Mouse (Mus musculus) left cerebral cortex, adult 2 months (tissue): Measurements from ENCODE around the gene Hoxa4. TPM values are rescaled to one million over a fixed set of nuclear protein-coding genes. Genes with fewer than 3 reads are reported as not detected.

Experiments
- DNase-seq, 2 experiments: peaks; one replicate each; pipeline ENCODE4 v3.0.0; 2021 to 2022; ENCODE audit warnings: low spot score in 2 of 2, mixed read lengths in 1 of 2; ENCODE audit errors: extremely low spot score in 1 of 2
- H3K27ac ChIP-seq: fragments of 200-600 bp; 2 replicates; pipeline ENCODE4 v1.8.1; 2022
- H3K4me3 ChIP-seq: fragments of 200-600 bp; 2 replicates; pipeline ENCODE4 v1.8.1; 2022
- CTCF ChIP-seq: fragments of 200-600 bp; IDR thresholded peaks from 2 replicates; pipeline ENCODE4 v1.8.1; 2022; ENCODE audit warnings: antibody characterized with exemption, mild to moderate bottlenecking, moderate library complexity
- intact Hi-C: fragments of 180-260 bp; cut with DNase I; formaldehyde crosslinking; loops from one replicate; pipeline ENCODE4 v1.15.1; 2025
- total RNA-seq, 2 experiments: library from RNA; stranded (reverse); gene quantifications; 2 replicates each; pipeline ENCODE4 v1.2.3; 2021

The Hoxa4 gene
- total RNA-seq, 2 experiments from 2014 or later = not detected

- TF ChIP-seq CTCF = no peak
- no peak overlapping the region for H3K27ac ChIP-seq
- no peak for DNase-seq
- intact Hi-C loops = loop anchor here (1.0 kb wide), 1 partner anchor 37 kb away; no protein-coding TSS in a partner anchor
- no peak overlapping the region for H3K4me3 ChIP-seq
Observed at GRCm38 (mm10) chr6:52190410-52190809, 1.1 kb downstream of the Hoxa4 start.

GRCm38 (mm10) chr6:52189909-52190308, 1.6 kb downstream of the Hoxa4 start:
- no peak overlapping the region for H3K4me3 ChIP-seq
- no peak for DNase-seq
- no peak overlapping the region for H3K27ac ChIP-seq
- TF ChIP-seq CTCF = no peak
- intact Hi-C loops = loop anchor here (1.0 kb wide), 1 partner anchor 37 kb away; no protein-coding TSS in a partner anchor

GRCm38 (mm10) chr6:52189172-52189591, 2.4 kb downstream of the Hoxa4 start:
- Histone ChIP-seq H3K27ac (no peak overlapping the region), H3K4me3 (no peak overlapping the region)
- intact Hi-C loops = no loop called here
- DNase-seq = no peak
- no peak for TF ChIP-seq CTCF

GRCm38 (mm10) chr6:52186500-52186899, 5.1 kb downstream of the Hoxa4 start:
- DNase-seq = no peak
- TF ChIP-seq CTCF = no peak
- Histone ChIP-seq H3K27ac (no peak overlapping the region), H3K4me3 (no peak overlapping the region)
- intact Hi-C loops = no loop called here

- intact Hi-C loops = no loop called here
- TF ChIP-seq CTCF = no peak
- Histone ChIP-seq H3K27ac (no peak overlapping the region), H3K4me3 (no peak overlapping the region)
- DNase-seq = no peak
Observed at GRCm38 (mm10) chr6:52185834-52186233, 5.7 kb downstream of the Hoxa4 start.

- no peak overlapping the region for H3K4me3 ChIP-seq
- intact Hi-C loops = no loop called here
- TF ChIP-seq CTCF = no peak
- no peak overlapping the region for H3K27ac ChIP-seq
- DNase-seq = no peak
Observed at GRCm38 (mm10) chr6:52185222-52185621, 6.3 kb downstream of the Hoxa4 start.

- TF ChIP-seq CTCF = no peak
- H3K27ac ChIP-seq = no peak overlapping the region
- no peak for DNase-seq
- intact Hi-C loops = no loop called here
- H3K4me3 ChIP-seq = no peak overlapping the region
Observed at GRCm38 (mm10) chr6:52184668-52185067, 6.9 kb downstream of the Hoxa4 start.

GRCm38 (mm10) chr6:52183311-52184080, 8.1 kb downstream of the Hoxa4 start:
- Histone ChIP-seq H3K4me3 (no peak overlapping the region), H3K27ac (no peak overlapping the region)
- DNase-seq = no peak
- no peak for TF ChIP-seq CTCF
- intact Hi-C loops = no loop called here

- DNase-seq = no peak
- TF ChIP-seq CTCF = no peak
- H3K4me3 ChIP-seq = no peak overlapping the region
- intact Hi-C loops = no loop called here
- H3K27ac ChIP-seq = no peak overlapping the region
Observed at GRCm38 (mm10) chr6:52182793-52183192, 8.8 kb downstream of the Hoxa4 start.

- intact Hi-C loops = no loop called here
- TF ChIP-seq CTCF = no peak
- Histone ChIP-seq H3K4me3 (no peak overlapping the region), H3K27ac (no peak overlapping the region)
- DNase-seq = no peak
Observed at GRCm38 (mm10) chr6:52182030-52182429, 9.5 kb downstream of the Hoxa4 start.

- TF ChIP-seq CTCF = no peak
- DNase-seq = no peak
- Histone ChIP-seq H3K27ac (no peak overlapping the region), H3K4me3 (no peak overlapping the region)
- intact Hi-C loops = no loop called here
Observed at GRCm38 (mm10) chr6:52180726-52181125, 10.8 kb downstream of the Hoxa4 start.

GRCm38 (mm10) chr6:52180213-52180710, 11.3 kb downstream of the Hoxa4 start:
- no peak overlapping the region for H3K4me3 ChIP-seq
- intact Hi-C loops = no loop called here
- TF ChIP-seq CTCF = no peak
- no peak overlapping the region for H3K27ac ChIP-seq
- no peak for DNase-seq

- Histone ChIP-seq H3K27ac (no peak overlapping the region), H3K4me3 (no peak overlapping the region)
- no peak for TF ChIP-seq CTCF
- no peak for DNase-seq
- intact Hi-C loops = no loop called here
Observed at GRCm38 (mm10) chr6:52179690-52180089, 11.9 kb downstream of the Hoxa4 start.
